9 mouse cellular contexts compared by ENCODE assay signal in genomic region chrX:140567711-140568407, GRCm38 (mm10). TPM values are rescaled to one million over a fixed set of nuclear protein-coding genes. Genes with fewer than 3 reads are reported as not detected.
DNase-seq lines count a peak whose midpoint lies in the region; ATAC-seq and TF ChIP-seq lines count a peak whose summit lies in the region.
"Had no signal": no experiment of that assay in that cellular context is flagged by ENCODE, and none has a peak within 500 bp of the region (broad histone marks: within the 10 kb centered on the region; RNA-seq: fewer than 3 reads in every experiment).

No protein-coding gene starts in this region.

- H3K4me3 ChIP-seq in heart, embryonic 10.5 days: no peak overlapping the region
- no peak overlapping the region for H3K4me3 ChIP-seq in heart, embryonic 16.5 days (ENCODE audit: low read length)
- H3K4me3 ChIP-seq in lung, postnatal 0 days (ENCODE audit: low read depth, low read length): no peak overlapping the region
- H3K4me3 ChIP-seq: forebrain, embryonic 15.5 days had no signal

- H3K9me3 ChIP-seq in heart, embryonic 10.5 days: no peaks in the 10 kb centered on the region
- H3K9me3 ChIP-seq in heart, embryonic 16.5 days (replicated peaks; ENCODE audit: control insufficient read depth, low read length): no peaks in the 10 kb centered on the region
- no peaks in the 10 kb centered on the region for H3K9me3 ChIP-seq in lung, postnatal 0 days (ENCODE audit: low read length)
- H3K9me3 ChIP-seq: forebrain, embryonic 15.5 days had no signal

- peaks cover 28% of the 10 kb centered on the region; the same call in 1 of the 2 replicates for H3K27me3 ChIP-seq in heart, embryonic 10.5 days (ENCODE audit: insufficient read depth, poor library complexity, severe bottlenecking)
- no peaks in the 10 kb centered on the region; the same call in 1 of the 2 replicates for H3K27me3 ChIP-seq in heart, embryonic 16.5 days (ENCODE audit: control insufficient read depth, insufficient read depth, low read length)
- H3K27me3 ChIP-seq in lung, postnatal 0 days (replicated peaks; ENCODE audit: insufficient read depth, low read length): no peaks in the 10 kb centered on the region

- peak; percentile 95 for TF ChIP-seq EP300 in lung, postnatal 0 days (IDR thresholded peaks at IDR 0.05)

- no peaks in the 10 kb centered on the region for H3K4me1 ChIP-seq in heart, embryonic 10.5 days
- peaks cover 22% of the 10 kb centered on the region for H3K4me1 ChIP-seq in heart, embryonic 16.5 days (ENCODE audit: control insufficient read depth, insufficient read depth, low read length)
- H3K4me1 ChIP-seq in lung, postnatal 0 days (ENCODE audit: insufficient read depth, low read depth, low read length): peaks cover 5% of the 10 kb centered on the region; the same call in 1 of the 2 replicates
- H3K4me1 ChIP-seq: forebrain, embryonic 15.5 days had no signal

- no peak overlapping the region for H3K4me2 ChIP-seq in heart, embryonic 16.5 days (ENCODE audit: low read depth, low read length)
- no peak overlapping the region for H3K4me2 ChIP-seq in lung, postnatal 0 days (replicated peaks; ENCODE audit: low read depth, low read length)
- H3K4me2 ChIP-seq: forebrain, embryonic 15.5 days had no signal

- H3K36me3 ChIP-seq in heart, embryonic 10.5 days: no peaks in the 10 kb centered on the region
- no peaks in the 10 kb centered on the region for H3K36me3 ChIP-seq in heart, embryonic 16.5 days (ENCODE audit: control insufficient read depth, insufficient read depth)
- H3K36me3 ChIP-seq in lung, postnatal 0 days (ENCODE audit: insufficient read depth, low read length): no peaks in the 10 kb centered on the region
- H3K36me3 ChIP-seq: forebrain, embryonic 15.5 days had no signal

- DNase-seq in heart, adult 18-20 months: peak; percentile 72 to 83
- no peak for DNase-seq in heart, embryonic 10.5 days (ENCODE audit: low spot score)
- DNase-seq in MEL-GATA-1-ER (ENCODE audit: extremely low read depth, low read depth): peak; percentile 82
- DNase-seq in lung, postnatal 0 days (ENCODE audit: low spot score): peak; percentile 84
- no peak for DNase-seq in thymus, adult 18-20 months
- no peak for DNase-seq in right cerebral cortex, adult 2 months (ENCODE audit: low spot score in 2 of 2)
- no peak for DNase-seq in right cerebral cortex, postnatal 4 days

- no peak; the same call in 1 of the 2 replicates for ATAC-seq in heart, embryonic 16.5 days (replicated peaks; ENCODE audit: extremely low read depth, insufficient read depth, low FRiP score)
- peak; percentile 82 for ATAC-seq in lung, postnatal 0 days
- ATAC-seq: forebrain, embryonic 15.5 days had no signal

- 57% methylated on average over 1 of the region's 1 CpGs for WGBS in heart, embryonic 10.5 days
- WGBS in heart, embryonic 16.5 days: 20% methylated on average over 1 of the region's 1 CpGs
- 14% methylated on average over 1 of the region's 1 CpGs for WGBS in lung, postnatal 0 days

- no peak overlapping the region for H3K9ac ChIP-seq in heart, embryonic 16.5 days (ENCODE audit: low read length)
- H3K9ac ChIP-seq in lung, postnatal 0 days (replicated peaks; ENCODE audit: low read depth): no peak overlapping the region
- H3K9ac ChIP-seq: forebrain, embryonic 15.5 days had no signal

- H3K27ac ChIP-seq in heart, embryonic 10.5 days: no peak overlapping the region
- peak overlapping the region; percentile 66 for H3K27ac ChIP-seq in heart, embryonic 16.5 days (ENCODE audit: low read length)
- peak overlapping the region; percentile 68 for H3K27ac ChIP-seq in lung, postnatal 0 days (ENCODE audit: low read length)
- H3K27ac ChIP-seq: forebrain, embryonic 15.5 days had no signal

- no peak for TF ChIP-seq CTCF in lung, postnatal 0 days (IDR thresholded peaks at IDR 0.05)

RNA-seq across cellular contexts. Expression of gene Tsc22d3, which starts 32.6 kb away (rescaled TPM):
- 100 to 1,000 TPM; 192 to 239 TPM for total RNA-seq in heart, adult 18-20 months (2021)
- 139 and 202 TPM in 2 replicates for polyA plus RNA-seq in heart, embryonic 10.5 days (2016; fragmentation: Nextera tagmentation; extraction: Ambion mirVana)
- polyA plus RNA-seq in heart, embryonic 16.5 days (2015; fragmentation: Nextera tagmentation; extraction: Ambion mirVana): 204 and 223 TPM in 2 replicates
- polyA plus RNA-seq in lung, postnatal 0 days (2015; fragmentation: Nextera tagmentation; extraction: Ambion mirVana): 236 and 380 TPM in 2 replicates

Comparison
In these comparisons a context has a peak if more than half of its experiments do, and no peak if none do; other contexts are left out.
1. DNase-seq: peak in heart, adult 18-20 months (2 of 2), MEL-GATA-1-ER (single experiment) and lung, postnatal 0 days (single experiment); none in heart, embryonic 10.5 days (single experiment), thymus, adult 18-20 months (0 of 2), right cerebral cortex, adult 2 months (0 of 2) and right cerebral cortex, postnatal 4 days (single experiment).